Mouse (Mus musculus) retina, postnatal 7 days (tissue): ENCODE measurements around the gene Adarb1.

ENCODE experiments used
- DNase-seq: peaks from one replicate; pipeline ENCODE4 v3.0.0-alpha.2; 2012; ENCODE audit warnings: low read depth, low spot score

Adarb1 gene

DNA sequence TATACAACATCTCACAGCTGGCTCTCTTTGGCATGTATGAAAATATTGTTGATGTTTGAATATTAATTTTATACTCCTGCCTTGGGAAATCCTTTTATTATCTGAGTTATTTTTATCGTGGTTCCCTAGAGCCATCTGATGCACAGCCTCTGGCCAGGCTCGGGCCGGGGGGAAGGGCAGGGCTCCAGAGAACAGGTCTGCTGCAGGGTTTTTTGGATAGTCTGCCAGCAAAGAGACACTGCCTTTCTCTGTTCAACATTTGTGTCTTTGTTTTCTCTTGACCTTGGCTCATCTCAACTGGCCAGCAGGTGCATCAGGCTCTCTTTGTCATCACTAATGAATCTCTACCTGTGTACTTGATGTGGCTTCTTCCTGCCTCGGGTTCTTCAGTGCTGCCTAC lies 32.3 kb downstream of the Adarb1 start:
- DNase-seq: no peak

DNA sequence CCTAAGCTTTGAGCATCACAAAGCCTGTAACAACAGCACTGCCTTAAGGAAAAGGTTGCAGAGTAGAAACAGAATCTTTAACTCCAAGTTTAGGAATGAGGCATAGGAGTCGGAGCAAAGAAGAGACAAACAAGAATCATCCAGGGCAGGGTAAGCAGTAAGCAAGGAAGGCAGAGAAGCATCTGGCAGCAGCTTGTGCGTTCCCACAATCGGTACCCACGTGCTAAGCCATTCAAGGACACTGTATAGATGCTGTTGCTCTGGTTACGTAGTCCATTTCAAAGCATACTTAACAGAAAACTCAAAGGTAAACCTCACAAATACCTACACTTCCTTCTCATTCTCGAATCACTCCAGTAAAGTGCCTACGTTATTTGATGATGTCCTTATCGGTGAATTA lies 35.0 kb downstream of the Adarb1 start:
- no peak for DNase-seq

DNA sequence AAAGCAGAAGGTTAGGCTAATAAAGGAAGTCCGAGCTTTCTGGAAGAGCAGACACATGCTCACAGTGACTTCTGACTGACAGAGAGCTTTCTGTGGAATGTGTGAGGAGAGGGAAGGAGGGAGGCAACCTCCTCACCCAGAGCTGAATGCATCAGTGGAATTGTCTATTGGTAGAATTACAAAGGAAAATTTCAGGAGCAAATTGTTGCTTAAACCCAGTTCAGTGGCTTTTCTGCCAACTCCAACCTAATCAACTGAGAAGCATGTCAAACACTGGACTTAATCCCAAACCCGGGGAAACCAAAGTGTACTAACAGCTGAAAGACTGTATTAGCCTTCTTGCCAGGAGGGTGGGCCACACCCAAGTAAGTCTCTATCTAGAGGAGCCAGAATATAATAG lies 36.9 kb downstream of the Adarb1 start:
- DNase-seq: no peak

GRCm38 (mm10) chr10:77380716-77381115 lies 37.4 kb downstream of the Adarb1 start:
- DNase-seq: no peak

DNA sequence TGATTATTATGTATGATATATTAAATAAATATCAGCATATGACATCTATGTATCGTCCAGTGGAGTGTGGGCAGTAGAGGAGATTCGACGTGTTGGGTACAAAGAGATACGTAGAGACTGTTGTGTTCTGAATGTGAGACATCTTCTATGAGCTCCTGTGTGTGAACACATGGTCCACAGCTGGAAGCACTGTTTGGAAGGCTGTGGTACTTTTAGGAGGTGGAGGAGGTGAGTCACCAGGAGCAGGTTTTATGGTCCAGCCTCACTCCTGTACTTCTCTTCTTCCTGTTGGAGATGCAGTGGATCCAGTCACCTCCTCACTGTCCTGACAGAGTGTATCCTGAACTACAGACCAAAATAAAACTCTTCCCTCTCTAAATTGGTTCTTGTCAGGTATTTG lies 38.9 kb downstream of the Adarb1 start:
- no peak for DNase-seq

DNA sequence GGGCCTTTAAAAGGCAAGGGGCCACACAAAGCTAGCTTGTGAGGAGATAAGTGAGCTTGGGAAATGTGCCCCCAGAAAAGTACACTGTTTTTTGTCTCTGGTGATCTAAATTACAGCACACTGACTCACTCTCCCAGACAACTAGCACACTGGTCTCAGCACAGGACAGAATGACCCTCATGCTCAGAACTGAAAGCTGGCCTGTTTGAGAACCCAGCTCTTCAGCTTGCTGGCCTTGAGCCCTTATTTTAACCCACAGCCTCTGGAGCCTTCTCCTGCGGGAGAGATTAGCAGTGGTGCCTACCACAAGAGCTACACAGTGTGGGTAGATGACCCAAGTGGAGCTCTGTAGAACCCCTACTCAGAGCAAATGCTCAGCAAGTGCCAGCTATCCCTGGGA lies 42.0 kb downstream of the Adarb1 start:
- no peak for DNase-seq

DNA sequence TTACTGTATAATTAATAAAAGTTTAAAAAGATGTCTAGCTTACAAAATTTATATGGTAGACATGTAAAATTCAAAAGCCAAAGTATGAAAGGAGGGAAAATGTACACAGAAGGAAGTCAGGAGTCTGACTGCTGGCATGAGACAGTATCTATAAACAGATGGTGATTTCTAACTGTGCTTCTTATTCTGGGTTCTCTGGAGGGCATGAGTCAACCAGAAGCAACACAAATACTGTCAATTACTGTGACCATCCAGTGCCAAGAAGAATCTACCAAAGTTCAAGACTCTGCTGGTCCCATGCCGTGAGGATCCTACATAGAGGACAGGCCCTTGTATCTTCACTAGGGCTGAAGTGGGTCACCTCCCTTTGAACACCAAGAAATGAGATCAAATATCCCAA lies 43.1 kb downstream of the Adarb1 start:
- no peak for DNase-seq

DNA sequence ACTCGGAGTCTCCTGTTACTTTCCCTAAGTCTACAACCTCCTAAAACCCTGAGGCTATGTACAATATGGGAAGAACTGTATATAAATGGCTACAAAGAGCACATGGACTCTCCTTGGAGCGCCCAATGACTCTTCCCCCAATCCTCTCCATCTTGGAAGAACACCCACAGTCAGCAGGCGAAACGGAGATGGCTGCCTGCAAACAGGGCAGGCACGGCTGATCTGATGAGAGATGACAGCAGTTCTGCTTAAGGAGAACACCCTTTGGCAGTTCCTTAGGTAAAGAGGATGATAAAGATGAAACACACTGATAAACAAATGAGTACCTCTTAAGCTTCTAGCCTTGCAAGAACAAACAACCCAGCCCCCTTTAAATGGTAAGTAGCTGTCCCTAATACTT lies 43.7 kb downstream of the Adarb1 start:
- no peak for DNase-seq

DNA sequence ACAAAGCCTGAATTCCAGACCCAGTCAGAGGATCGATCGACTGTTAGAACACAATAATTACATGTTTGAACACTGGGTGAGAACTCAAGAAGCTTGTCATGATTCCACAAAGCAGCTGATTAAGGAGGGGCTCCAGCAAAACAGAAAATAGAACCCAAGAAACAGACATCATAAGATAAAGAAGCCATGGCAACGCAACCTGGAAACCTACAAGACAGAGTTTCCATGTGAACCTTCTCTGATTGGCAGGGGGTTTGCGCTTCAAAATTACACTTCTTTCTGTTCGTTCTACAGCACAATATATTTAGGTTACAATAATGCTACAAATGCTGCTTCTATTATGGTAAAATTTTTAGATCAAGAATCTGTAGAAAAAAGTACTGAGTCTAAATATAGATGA lies 47.9 kb downstream of the Adarb1 start:
- no peak for DNase-seq

GRCm38 (mm10) chr10:77367973-77368372 lies 50.1 kb downstream of the Adarb1 start:
- no peak for DNase-seq

GRCm38 (mm10) chr10:77366959-77367358 lies 51.1 kb downstream of the Adarb1 start:
- no peak for DNase-seq

GRCm38 (mm10) chr10:77365212-77365611 lies 52.9 kb downstream of the Adarb1 start:
- no peak for DNase-seq

DNA sequence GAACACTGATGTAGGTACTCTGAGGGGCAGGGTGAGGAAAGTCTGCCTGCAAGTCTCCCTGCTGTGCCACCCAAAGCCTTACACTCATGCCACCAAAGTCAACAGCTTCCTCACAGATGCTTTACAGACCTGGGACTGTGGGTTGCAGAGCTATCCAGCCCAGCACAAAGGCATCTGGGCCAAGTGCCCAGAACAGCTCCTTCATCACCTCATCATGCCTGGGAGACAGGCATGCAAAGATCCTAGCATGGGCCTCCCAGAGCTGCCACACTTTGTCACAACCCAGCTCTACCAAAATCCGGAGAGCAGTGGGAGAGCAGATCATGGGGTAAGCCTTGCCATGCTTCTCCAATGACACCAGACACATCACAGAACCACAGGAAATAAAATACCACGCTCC lies 57.6 kb downstream of the Adarb1 start:
- DNase-seq: no peak

- DNase-seq: no peak
Observed at GRCm38 (mm10) chr10:77357957-77358356, 60.1 kb downstream of the Adarb1 start.

- DNase-seq: peak; percentile 78
Observed at GRCm38 (mm10) chr10:77353031-77353745, 64.9 kb downstream of the Adarb1 start.

- DNase-seq: no peak
Observed at GRCm38 (mm10) chr10:77342842-77343241, 75.2 kb downstream of the Adarb1 start.

DNA sequence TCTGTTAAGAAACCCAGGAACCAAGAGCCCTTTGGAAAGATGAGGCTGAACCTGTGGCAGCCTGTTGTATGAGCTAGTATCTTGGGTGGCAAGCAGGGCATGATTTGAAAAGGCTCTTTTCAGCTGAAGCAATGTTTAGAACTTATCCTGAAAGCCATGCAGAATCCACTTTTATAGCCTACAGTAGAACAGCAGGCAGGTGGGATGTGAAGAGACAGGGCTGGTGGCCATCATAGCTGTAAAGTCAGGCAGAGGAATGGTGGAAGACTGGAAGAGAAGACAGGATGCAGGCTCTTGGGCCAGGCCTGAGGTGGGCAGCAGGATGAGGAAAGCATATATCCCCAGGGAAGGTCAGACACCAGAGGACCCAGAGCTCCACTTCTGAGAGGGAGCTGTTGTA lies 76.4 kb downstream of the Adarb1 start:
- no peak for DNase-seq

GRCm38 (mm10) chr10:77341059-77341458 lies 77.0 kb downstream of the Adarb1 start:
- DNase-seq: no peak

DNA sequence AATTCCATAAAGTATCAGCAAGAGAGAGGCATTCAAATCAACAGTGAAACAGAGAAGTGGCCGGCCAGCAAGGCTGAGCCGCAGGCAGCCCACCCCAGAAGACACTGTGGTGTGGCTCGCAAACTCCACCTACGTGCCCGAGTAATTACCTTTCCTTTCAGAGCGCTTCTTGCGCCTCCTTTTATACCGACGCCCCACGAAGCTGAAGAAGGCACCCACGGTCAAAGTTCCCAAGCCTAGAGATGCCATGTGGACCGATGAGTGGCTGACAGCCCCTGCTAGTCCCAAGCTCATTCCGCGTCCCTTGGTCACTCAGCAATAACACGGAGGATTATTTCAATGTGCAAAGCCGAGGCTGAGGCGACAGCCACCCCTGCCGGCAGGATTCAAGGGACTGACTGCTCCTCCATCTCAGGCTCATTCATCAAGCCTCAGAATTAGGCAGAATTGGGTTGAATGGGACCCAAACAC lies 78.2 kb downstream of the Adarb1 start:
- peak; percentile 40 for DNase-seq

DNA sequence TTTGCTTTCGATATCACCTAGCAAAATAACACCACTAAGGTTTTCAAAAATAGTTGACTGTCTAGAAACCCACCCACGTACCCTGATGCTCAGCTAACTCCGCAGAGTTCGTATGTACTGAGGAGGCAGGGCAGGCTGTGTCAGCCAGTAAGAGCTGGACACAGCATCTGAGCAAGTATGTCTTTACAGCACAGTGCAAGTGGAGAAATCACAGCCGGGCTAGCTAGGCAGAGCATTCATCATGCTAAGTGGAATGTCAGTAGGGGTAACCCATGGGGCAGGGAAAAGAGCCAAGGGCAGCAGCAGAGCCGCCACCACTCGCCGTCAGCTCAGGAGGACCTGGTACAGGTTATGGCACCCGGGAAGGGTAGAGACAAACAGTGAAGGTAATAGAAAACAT lies 84.6 kb downstream of the Adarb1 start:
- DNase-seq: no peak

- no peak for DNase-seq
Observed at GRCm38 (mm10) chr10:77329446-77330094, 88.5 kb downstream of the Adarb1 start.

- no peak for DNase-seq
Observed at GRCm38 (mm10) chr10:77324716-77325115, 93.4 kb downstream of the Adarb1 start.

- no peak for DNase-seq
Observed at GRCm38 (mm10) chr10:77321611-77322010, 96.5 kb downstream of the Adarb1 start.
